Mouse (Mus musculus) right cerebral cortex, postnatal 25 days (tissue): Measurements from ENCODE around the gene Olfr358.

Experiments used
- DNase-seq: peaks from one replicate; pipeline ENCODE4 v3.0.0; 2022

Gene Olfr358

GRCm38 (mm10) chr2:37009235-37009634, at the start of gene Olfr358:
TSS of gene Olfr358 (minus strand) at chr2:37009335.
- no peak for DNase-seq

GRCm38 (mm10) chr2:36997030-36997429, 12.1 kb downstream of the Olfr358 start:
- no peak for DNase-seq

GRCm38 (mm10) chr2:36993527-36993926, 15.6 kb downstream of the Olfr358 start, which contains the start of gene Olfr357:
TSS of gene Olfr357 (plus strand) at chr2:36993827.
- DNase-seq, result no peak
